Mouse (Mus musculus) adrenal gland, adult 8-10 months (tissue): Measurements from ENCODE around the gene Fam173b. TPM values are rescaled to one million over a fixed set of nuclear protein-coding genes. Genes with fewer than 3 reads are reported as not detected.

Experiments
- DNase-seq: peaks from one replicate; pipeline ENCODE4 v3.0.0; 2022
- total RNA-seq, 4 experiments: library from RNA; stranded (reverse); gene quantifications; 2 replicates each; pipeline ENCODE4 v1.2.4; 2022

Gene Fam173b
- total RNA-seq, 4 experiments from 2014 or later: 25.9 to 29.7 (median 27.9) TPM

DNA sequence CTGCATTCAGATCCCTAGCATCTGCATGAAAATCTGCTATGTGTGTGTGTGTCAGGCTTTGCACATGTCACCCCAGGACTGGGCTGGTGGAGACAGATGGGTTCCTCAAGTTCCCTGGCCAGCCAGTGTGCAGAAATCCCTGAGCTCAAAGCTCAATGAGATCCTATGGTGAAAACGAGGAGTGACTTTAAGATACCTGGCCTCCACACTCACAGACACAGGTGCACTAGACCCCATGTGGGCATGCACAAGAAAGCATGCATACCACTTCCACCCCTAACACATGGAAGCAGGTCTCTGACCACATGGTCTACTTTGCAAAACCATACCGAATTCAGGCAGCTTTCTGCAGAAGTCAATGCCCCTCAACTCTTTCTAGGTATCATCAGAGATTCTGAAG is 13.9 kb upstream of the Fam173b start:
- DNase-seq: no peak

GRCm38 (mm10) chr15:31588989-31589640 is 12.5 kb upstream of the Fam173b start:
- no peak for DNase-seq

GRCm38 (mm10) chr15:31590176-31590575 is 11.5 kb upstream of the Fam173b start:
- DNase-seq: no peak

DNA sequence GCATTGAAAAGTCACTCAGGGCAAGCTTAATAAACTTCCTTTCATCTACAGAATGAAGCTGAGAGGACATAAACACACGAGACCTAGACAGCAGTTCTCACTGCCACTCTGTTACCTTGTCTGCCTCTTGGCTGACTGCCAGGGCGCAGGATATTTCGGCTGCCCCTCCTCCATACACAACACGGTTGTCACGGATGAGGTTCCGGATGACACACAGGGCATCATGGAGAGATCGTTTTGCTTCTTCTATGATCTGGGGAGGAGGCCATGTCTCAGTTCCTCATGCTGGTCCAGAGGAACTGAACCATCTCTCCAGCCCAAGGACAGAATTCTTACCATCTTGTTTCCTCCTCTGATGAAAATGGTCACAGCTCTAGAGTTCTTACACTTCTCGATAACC is 9.1 kb upstream of the Fam173b start:
- no peak for DNase-seq

GRCm38 (mm10) chr15:31594260-31594659 is 7.4 kb upstream of the Fam173b start:
- no peak for DNase-seq

DNA sequence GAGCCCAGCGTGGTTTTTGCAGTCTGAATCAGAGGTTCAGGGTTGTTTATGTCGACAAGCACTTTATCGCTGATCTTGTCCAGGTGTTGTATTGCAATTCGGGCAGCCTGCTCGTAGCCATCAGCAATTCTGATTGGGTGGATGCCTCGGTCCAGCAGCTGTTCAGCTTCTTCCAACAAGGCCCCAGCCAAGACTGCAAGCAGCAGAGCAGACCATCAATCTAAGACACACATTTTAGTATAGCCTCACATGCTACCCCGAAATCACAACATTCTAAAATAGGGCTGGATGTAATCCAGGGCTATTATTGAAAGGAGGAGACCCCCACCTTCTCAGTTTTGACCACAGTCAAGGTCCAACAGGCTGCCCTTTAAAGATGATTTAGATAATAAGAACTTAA is 6.0 kb upstream of the Fam173b start:
- no peak for DNase-seq

- no peak for DNase-seq
Measured at GRCm38 (mm10) chr15:31599834-31600233, 1.8 kb upstream of the Fam173b start.

- no peak for DNase-seq
Measured at GRCm38 (mm10) chr15:31601279-31601645, 390 bp upstream of the Fam173b start.

GRCm38 (mm10) chr15:31602426-31602825 is 774 bp downstream of the Fam173b start:
- peak; percentile 33 for DNase-seq

- DNase-seq: no peak
Measured at GRCm38 (mm10) chr15:31603113-31603512, 1.5 kb downstream of the Fam173b start.

DNA sequence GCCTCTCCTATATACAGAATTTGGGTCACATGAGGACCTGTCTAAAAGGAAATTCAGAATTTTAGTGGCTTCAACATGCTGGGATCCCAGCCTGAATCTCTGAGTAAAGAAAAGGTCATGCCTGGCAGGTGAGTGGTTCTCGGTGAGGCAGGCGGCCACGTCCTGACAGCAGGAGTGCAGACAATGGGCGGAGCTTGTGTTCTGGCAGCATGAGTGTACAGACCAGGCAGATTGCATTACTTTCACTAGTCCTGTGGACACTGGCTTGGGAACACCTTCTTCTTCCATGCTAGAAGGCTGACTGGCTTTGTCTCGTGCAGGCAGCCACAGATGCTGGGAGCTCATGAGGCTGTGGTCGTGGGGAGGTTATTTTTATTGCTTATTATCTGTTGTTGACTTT is 5.2 kb downstream of the Fam173b start:
- DNase-seq: no peak

GRCm38 (mm10) chr15:31611027-31611426 is 9.4 kb downstream of the Fam173b start:
- peak; percentile 49 for DNase-seq

DNA sequence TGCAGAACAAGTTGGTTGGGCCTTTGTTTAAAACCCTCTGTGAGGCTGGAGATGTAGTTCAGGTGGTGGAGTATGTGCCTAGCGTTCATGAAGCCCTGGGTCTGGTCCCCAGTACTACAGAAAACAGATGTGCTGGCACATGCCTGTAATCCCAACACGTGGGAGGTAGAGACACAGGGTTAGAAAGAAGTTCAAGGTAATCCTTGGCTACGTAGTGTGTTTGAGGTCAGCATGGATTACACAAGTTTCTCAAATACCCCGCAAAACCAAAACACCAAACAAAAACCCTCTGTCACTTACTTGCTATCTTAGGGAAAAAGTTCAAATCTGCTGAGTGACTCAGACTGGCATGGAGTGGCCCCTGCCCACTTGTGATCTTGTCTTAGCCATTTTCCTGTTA is 10.3 kb downstream of the Fam173b start:
- DNase-seq: no peak

- DNase-seq: no peak
Measured at GRCm38 (mm10) chr15:31613826-31614453, 12.3 kb downstream of the Fam173b start.

DNA sequence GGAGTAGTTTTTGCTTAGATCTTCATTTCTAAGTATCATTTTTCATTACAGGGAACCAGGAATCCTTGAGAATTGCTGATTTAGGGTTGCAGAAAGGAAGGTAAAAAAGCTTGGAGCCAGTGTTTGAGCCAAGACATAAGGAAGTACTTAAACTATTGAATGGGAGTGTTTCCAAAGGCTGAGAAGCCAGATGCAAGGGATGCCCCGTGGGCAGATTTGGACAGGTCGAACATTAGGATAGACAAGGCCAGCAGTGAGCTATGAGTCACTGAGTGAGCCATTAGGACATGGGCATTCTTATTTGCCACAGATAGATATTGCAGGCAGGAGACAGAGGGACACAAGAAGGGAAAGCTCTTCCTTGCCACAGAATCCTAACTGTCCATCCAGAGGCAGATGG is 13.0 kb downstream of the Fam173b start:
- no peak for DNase-seq

DNA sequence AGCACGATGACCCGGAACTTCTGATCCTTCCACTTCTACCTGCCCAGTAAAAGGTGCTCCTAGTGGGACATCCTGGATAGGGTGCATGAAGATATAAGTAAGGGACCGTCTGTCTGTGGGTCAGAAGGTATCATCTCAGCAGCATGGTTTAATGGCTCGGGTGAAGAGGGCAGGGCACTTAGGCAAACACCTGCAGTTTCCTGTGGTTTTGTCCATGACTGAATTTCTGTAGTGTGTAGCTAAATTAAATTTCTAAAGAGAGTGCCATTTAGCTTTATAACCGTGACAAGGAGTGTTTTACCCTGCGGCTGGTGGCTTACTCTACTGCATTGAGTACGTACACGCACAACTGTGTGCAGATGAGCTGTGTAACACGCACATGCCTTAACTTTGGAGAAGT is 15.6 kb downstream of the Fam173b start:
- DNase-seq: no peak

- no peak for DNase-seq
Measured at GRCm38 (mm10) chr15:31619521-31619920, 17.9 kb downstream of the Fam173b start.

- no peak for DNase-seq
Measured at GRCm38 (mm10) chr15:31627277-31628154, 25.9 kb downstream of the Fam173b start.

DNA sequence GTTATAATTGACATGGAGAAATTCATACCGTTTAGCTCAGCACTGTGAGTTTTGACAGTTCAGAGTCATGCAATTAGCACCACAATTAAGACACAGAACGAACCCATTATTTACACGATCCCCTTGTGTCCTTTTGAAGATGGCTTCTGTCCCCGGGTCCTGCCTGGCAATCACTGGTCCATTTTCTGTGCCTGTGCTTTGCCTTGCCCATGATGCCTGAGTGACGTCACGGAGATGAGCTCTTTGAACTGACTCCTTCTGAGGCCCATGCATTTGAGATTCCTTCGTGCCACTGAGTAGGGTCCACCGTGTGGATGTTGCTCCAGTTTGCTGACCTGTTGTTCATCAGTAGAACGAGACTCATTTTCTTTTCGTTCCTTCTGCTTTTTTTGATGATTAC is 26.5 kb downstream of the Fam173b start:
- DNase-seq: no peak

DNA sequence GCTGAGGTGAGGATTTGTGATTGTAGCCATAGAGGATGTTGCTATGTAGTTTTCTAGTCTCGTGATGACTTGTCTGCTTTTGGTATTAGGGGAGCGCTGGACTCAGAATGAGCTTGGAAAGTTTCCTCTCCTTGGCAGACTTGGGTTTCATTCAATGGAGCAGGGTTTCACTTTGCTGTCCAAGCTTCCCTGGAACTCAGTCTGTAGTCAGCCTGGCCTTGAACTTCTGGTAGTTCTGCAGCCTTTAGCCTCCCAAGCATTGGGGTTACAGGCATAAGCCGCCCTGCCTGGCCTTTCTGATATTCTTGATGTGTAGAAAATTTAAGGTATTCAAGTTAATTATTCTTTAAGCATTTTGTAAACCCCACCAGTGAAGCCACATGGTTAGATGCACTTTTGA is 27.9 kb downstream of the Fam173b start:
- DNase-seq: no peak

- no peak for DNase-seq
Measured at GRCm38 (mm10) chr15:31631396-31631858, 29.8 kb downstream of the Fam173b start.

DNA sequence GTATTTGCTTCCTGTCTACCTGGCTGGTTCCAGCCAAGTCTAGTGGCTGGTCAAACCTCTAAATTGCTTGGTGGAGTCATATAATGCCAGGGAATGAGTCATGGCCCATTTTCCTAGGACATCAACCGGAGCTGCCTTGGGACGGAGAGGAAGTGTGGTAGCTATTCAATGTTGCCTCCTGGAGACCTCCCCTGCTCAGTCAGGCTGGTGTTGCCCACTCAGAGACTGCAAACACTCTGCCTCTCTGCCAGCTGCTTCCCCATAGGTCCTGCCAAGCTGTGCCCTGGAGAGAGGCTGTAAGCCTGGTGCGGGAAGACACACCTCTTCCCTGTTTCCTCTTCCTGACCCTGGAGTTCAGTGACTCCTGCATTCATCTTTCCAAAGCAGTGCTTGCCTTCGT is 30.8 kb downstream of the Fam173b start:
- DNase-seq: peak; percentile 27

GRCm38 (mm10) chr15:31634582-31634981 is 32.9 kb downstream of the Fam173b start:
- DNase-seq: no peak
